Mouse (Mus musculus) heart, adult 9 months (tissue): ENCODE measurements around the gene Chrm1.

Experiments used
- DNase-seq, 2 experiments: peaks; one replicate each; pipeline ENCODE4 v3.0.0; 2022; ENCODE audit warnings: low spot score in 2 of 2

Gene Chrm1

GRCm38 (mm10) chr19:8683627-8684026 lies 20.0 kb downstream of the Chrm1 start:
- DNase-seq = no peak

- DNase-seq = no peak
These were observed 28.4 kb downstream of the Chrm1 start for GRCm38 (mm10) chr19:8691871-8692539.

- no peak for DNase-seq
These were observed 29.2 kb downstream of the Chrm1 start for GRCm38 (mm10) chr19:8692740-8693139.

GRCm38 (mm10) chr19:8695330-8695729 lies 31.7 kb downstream of the Chrm1 start:
- peak in 1 of 2 experiments; percentile 17 for DNase-seq

- DNase-seq = no peak
These were observed 36.1 kb downstream of the Chrm1 start for GRCm38 (mm10) chr19:8699652-8700051.

GRCm38 (mm10) chr19:8702458-8702857 lies 38.9 kb downstream of the Chrm1 start:
- peak; percentile 47 to 54 for DNase-seq

GRCm38 (mm10) chr19:8703571-8703970 lies 40.0 kb downstream of the Chrm1 start:
- no peak for DNase-seq

GRCm38 (mm10) chr19:8705026-8705708 lies 41.6 kb downstream of the Chrm1 start:
- no peak for DNase-seq

GRCm38 (mm10) chr19:8706132-8706667 lies 42.6 kb downstream of the Chrm1 start:
- no peak for DNase-seq

GRCm38 (mm10) chr19:8706930-8707329 lies 43.3 kb downstream of the Chrm1 start:
- no peak for DNase-seq

- no peak for DNase-seq
These were observed 45.4 kb downstream of the Chrm1 start for GRCm38 (mm10) chr19:8708954-8709353.

- peak in 1 of 2 experiments; percentile 27 for DNase-seq
These were observed 46.5 kb downstream of the Chrm1 start for GRCm38 (mm10) chr19:8710057-8710456.

GRCm38 (mm10) chr19:8711506-8711905 lies 47.9 kb downstream of the Chrm1 start:
- DNase-seq = no peak

GRCm38 (mm10) chr19:8711949-8712869 lies 48.6 kb downstream of the Chrm1 start:
- DNase-seq = no peak

GRCm38 (mm10) chr19:8712870-8713305 lies 49.3 kb downstream of the Chrm1 start:
- peak; percentile 67 to 70 for DNase-seq

GRCm38 (mm10) chr19:8713306-8713996 lies 49.9 kb downstream of the Chrm1 start:
- DNase-seq = peak; percentile 91 to 94

- no peak for DNase-seq
These were observed 50.5 kb downstream of the Chrm1 start for GRCm38 (mm10) chr19:8713997-8714652.

GRCm38 (mm10) chr19:8714653-8715481 lies 51.3 kb downstream of the Chrm1 start:
- DNase-seq = peak in 1 of 2 experiments; percentile 11

GRCm38 (mm10) chr19:8715868-8716766 lies 52.5 kb downstream of the Chrm1 start:
- no peak for DNase-seq
